Mouse (Mus musculus) CH12.LX (cell line): Measurements from ENCODE around the gene Gmds.

Source experiments
- CTCF ChIP-seq, 2 experiments: IDR thresholded peaks in 1 of 2; conservative IDR thresholded peaks in 1 of 2; 2 replicates each; pipeline ENCODE4 v1.5.1; 2011 to 2012; ENCODE audit warnings: low read depth in 2 of 2, low read length in 2 of 2, improper control_type of control experiment in 1 of 2, inconsistent platforms in 1 of 2, mild to moderate bottlenecking in 1 of 2, moderate library complexity in 1 of 2
- E2F4 ChIP-seq: IDR thresholded peaks from 2 replicates; pipeline ENCODE4 v1.6.1; 2011; ENCODE audit warnings: low read depth, low read length, improper control_type of control experiment; ENCODE audit not compliant: insufficient replicate concordance
- EP300 ChIP-seq: IDR thresholded peaks from 2 replicates; pipeline ENCODE4 v1.6.1; 2011; ENCODE audit warnings: low read length, improper control_type of control experiment
- MAZ ChIP-seq: IDR thresholded peaks from 2 replicates; pipeline ENCODE4 v1.6.1; 2012; ENCODE audit warnings: low read depth, mild to moderate bottlenecking, inconsistent platforms, low read length, improper control_type of control experiment, moderate library complexity
- POLR2A ChIP-seq: IDR thresholded peaks from 2 replicates; pipeline ENCODE4 v1.6.1; 2011; ENCODE audit warnings: low read depth, mild to moderate bottlenecking, improper control_type of control experiment, low read length
- TBP ChIP-seq: conservative IDR thresholded peaks from 2 replicates; pipeline ENCODE4 v1.6.1; 2011; ENCODE audit warnings: low read depth, low read length, improper control_type of control experiment
- TCF12 ChIP-seq: IDR thresholded peaks from 2 replicates; pipeline ENCODE4 v1.6.1; 2014; ENCODE audit warnings: low read depth, mild to moderate bottlenecking, inconsistent platforms, low read length, improper control_type of control experiment
- UBTF ChIP-seq: IDR thresholded peaks from 2 replicates; pipeline ENCODE4 v1.6.1; 2012; ENCODE audit warnings: low read depth, mild to moderate bottlenecking, inconsistent platforms, low read length, improper control_type of control experiment, moderate library complexity

DNA sequence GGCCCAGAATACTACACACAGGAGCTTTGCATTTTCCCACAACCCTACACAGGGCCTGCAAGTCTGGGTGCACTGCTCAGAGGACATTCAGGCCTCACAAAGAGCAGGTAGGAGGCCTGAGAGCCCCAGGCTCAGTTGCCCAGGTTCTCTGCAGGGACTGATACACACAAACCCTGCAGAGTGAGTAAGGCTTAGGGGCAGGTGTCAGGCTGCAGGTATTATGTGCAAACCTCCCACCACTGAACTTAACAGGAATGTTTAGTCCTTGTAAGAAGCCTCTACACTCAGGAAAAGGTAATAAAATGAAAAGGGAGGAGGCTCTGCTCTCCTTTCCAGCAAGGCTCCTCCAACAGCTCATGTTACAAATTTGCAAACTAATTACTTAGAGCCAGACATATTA lies 313.7 kb downstream of the Gmds start:
- TF ChIP-seq CTCF (conservative IDR thresholded peaks at IDR 0.05 in 1 of 2, IDR thresholded peaks at IDR 0.05 in 1 of 2; ENCODE audit: low read depth in 2 of 2, low read length in 2 of 2) (no peak), MAZ (no peak), TBP (no peak), TCF12 (no peak), POLR2A (no peak), UBTF (no peak), E2F4 (no peak), EP300 (no peak)
